Mouse (Mus musculus) neural tube, embryonic 15.5 days (tissue): ENCODE data around the gene Pklr. TPM values are rescaled to one million over a fixed set of nuclear protein-coding genes. Genes with fewer than 3 reads are reported as not detected.

Source experiments
- ATAC-seq: fragments of 200-750 bp; cut with Nextera tagmentation; 2 replicates; pipeline ENCODE4 v1.8.0; 2017; ENCODE audit warnings: mild to moderate bottlenecking, moderate TSS enrichment, moderate library complexity; ENCODE audit not compliant: low FRiP score
- H3K27ac ChIP-seq: fragments of 300-500 bp; sonication (generic); replicated peaks from 2 replicates; pipeline ENCODE4 v1.5.1; 2015; ENCODE audit warnings: mild to moderate bottlenecking, inconsistent platforms
- H3K27me3 ChIP-seq: fragments of 300-500 bp; sonication (generic); replicated peaks from 2 replicates; pipeline ENCODE4 v1.6.1; 2015; ENCODE audit warnings: inconsistent platforms
- H3K36me3 ChIP-seq: fragments of 300-500 bp; sonication (generic); 2 replicates; pipeline ENCODE4 v1.6.1; 2015; ENCODE audit warnings: inconsistent platforms
- H3K4me1 ChIP-seq: fragments of 300-500 bp; sonication (generic); 2 replicates; pipeline ENCODE4 v1.6.1; 2015; ENCODE audit warnings: inconsistent platforms
- H3K4me2 ChIP-seq: fragments of 300-500 bp; sonication (generic); 2 replicates; pipeline ENCODE4 v1.6.1; 2015; ENCODE audit warnings: inconsistent platforms, mild to moderate bottlenecking, moderate library complexity
- H3K4me3 ChIP-seq: fragments of 300-500 bp; sonication (generic); replicated peaks from 2 replicates; pipeline ENCODE4 v1.5.1; 2015; ENCODE audit warnings: mild to moderate bottlenecking, inconsistent platforms
- H3K9ac ChIP-seq: fragments of 300-500 bp; sonication (generic); replicated peaks from 2 replicates; pipeline ENCODE4 v1.6.1; 2015; ENCODE audit warnings: mild to moderate bottlenecking, inconsistent platforms
- H3K9me3 ChIP-seq: fragments of 300-500 bp; sonication (generic); replicated peaks from 2 replicates; pipeline ENCODE4 v1.6.1; 2016; ENCODE audit warnings: inconsistent platforms
- WGBS: fragments of 180-500 bp; shearing (Covaris S2); methylation state at CpG from one replicate; pipeline ENCODE4 v1.1.7; 2015; ENCODE audit warnings: mixed read lengths; 5-methylcytosine and 5-hydroxymethylcytosine counted together
- polyA plus RNA-seq: library from polyadenylated mRNA; unstranded; fragments of >200 nt; fragmentation: Nextera tagmentation; extraction: Ambion mirVana; gene quantifications from 2 replicates; pipeline ENCODE4 v1.2.1, GENCODE M21; 2015

The Pklr gene
- polyA plus RNA-seq, 1 experiment from 2014 or later = 0.06 TPM

- no peaks in the 10 kb centered on the region for H3K9me3 ChIP-seq
- no peaks in the 10 kb centered on the region for H3K36me3 ChIP-seq
- no peaks in the 10 kb centered on the region for H3K27me3 ChIP-seq
- peaks cover 7% of the 10 kb centered on the region for H3K4me1 ChIP-seq
- H3K27ac ChIP-seq = no peak overlapping the region
- no peak for ATAC-seq
- no peak overlapping the region for H3K4me3 ChIP-seq
- no peak overlapping the region for H3K9ac ChIP-seq
- WGBS = 86% methylated on average over 3 of the region's 3 CpGs
- no peak overlapping the region for H3K4me2 ChIP-seq
Observed at GRCm38 (mm10) chr3:89129908-89130307, 6.0 kb upstream of the Pklr start.

DNA sequence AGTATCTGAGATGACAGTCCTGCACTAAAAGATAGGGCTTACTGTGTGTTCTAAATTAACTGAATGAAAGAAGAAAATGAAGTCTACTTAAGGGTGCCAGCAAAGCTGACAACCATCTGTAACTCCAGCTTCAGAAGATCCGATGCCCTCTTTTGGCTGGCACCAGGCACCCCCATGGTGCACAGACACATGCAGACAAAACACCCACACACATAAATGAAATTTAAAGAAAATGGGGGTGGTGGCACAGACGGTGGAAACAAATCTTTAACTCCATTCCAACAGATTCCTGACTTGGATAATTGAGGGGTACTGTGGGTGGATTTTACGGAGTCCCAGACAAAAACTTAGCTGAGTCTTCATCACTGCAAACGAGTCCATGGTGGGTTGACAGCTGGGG, 4.1 kb upstream of the Pklr start:
- Histone ChIP-seq H3K27ac (no peak overlapping the region), H3K9me3 (no peaks in the 10 kb centered on the region), H3K36me3 (no peaks in the 10 kb centered on the region), H3K9ac (no peak overlapping the region), H3K27me3 (no peaks in the 10 kb centered on the region), H3K4me3 (peak overlapping the region; percentile 35; the same call in 1 of the 2 replicates), H3K4me1 (peaks cover 7% of the 10 kb centered on the region), H3K4me2 (peak overlapping the region; percentile 68)
- WGBS = 37% methylated on average over 4 of the region's 4 CpGs
- ATAC-seq = no peak

GRCm38 (mm10) chr3:89132285-89133062, 3.5 kb upstream of the Pklr start:
- no peaks in the 10 kb centered on the region for H3K27me3 ChIP-seq
- no peak overlapping the region for H3K27ac ChIP-seq
- peaks cover 7% of the 10 kb centered on the region for H3K4me1 ChIP-seq
- no peaks in the 10 kb centered on the region for H3K36me3 ChIP-seq
- no peaks in the 10 kb centered on the region for H3K9me3 ChIP-seq
- WGBS = 17% methylated on average over 30 of the region's 30 CpGs
- H3K4me3 ChIP-seq = peak overlapping the region; percentile 35
- peak overlapping the region; percentile 68 for H3K4me2 ChIP-seq
- peak overlapping the region; percentile 41 for H3K9ac ChIP-seq
- ATAC-seq = 0 out of 2 replicates have a peak, but pooled peaks have one; percentile 38

DNA sequence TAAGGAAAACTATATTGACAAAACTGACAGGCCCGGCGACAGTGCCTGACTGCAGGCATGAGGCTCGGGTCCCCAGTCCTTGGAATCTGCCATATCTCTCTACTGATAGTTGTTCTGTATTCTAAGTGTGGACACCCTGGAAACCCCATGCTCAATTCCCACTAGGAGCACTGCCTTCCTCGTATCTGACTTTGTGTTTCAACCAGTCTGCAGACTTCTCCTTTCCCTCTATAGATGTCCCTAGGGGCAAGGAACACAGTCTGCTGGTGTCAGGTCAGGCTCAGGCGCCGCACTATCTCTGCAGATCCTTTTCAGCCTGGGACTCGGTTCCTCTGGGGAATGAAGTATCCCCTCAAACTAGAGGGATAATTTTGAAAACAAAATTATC, 2.9 kb upstream of the Pklr start:
- 85% methylated on average over 7 of the region's 7 CpGs for WGBS
- H3K9me3 ChIP-seq = no peaks in the 10 kb centered on the region
- H3K4me2 ChIP-seq = no peak overlapping the region
- H3K27ac ChIP-seq = no peak overlapping the region
- ATAC-seq = no peak
- H3K27me3 ChIP-seq = no peaks in the 10 kb centered on the region
- peaks cover 7% of the 10 kb centered on the region for H3K4me1 ChIP-seq
- H3K4me3 ChIP-seq = no peak overlapping the region
- H3K9ac ChIP-seq = no peak overlapping the region
- H3K36me3 ChIP-seq = no peaks in the 10 kb centered on the region

DNA sequence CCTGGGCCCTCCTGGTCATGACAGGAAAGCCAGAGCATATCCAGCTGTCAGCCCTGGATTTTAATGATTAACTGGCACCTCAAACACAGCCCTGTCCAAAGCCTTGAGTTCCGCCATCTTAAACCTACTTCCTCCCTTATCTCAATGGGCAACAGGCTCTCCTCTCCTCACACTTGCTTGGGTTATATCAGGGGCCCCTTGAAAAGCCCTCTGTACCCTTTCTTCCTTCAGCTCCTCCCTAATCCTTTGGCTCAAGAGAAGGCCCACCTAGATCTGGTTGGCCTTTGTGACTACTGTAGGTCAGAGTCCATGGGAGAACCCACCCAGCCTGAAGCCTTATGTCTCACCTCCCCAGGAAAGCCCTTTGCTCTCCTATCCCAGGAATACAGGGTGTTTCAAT, 2.2 kb upstream of the Pklr start:
- no peaks in the 10 kb centered on the region for H3K9me3 ChIP-seq
- ATAC-seq = no peak
- H3K27me3 ChIP-seq = no peaks in the 10 kb centered on the region
- no peak overlapping the region for H3K4me2 ChIP-seq
- no peak overlapping the region for H3K4me3 ChIP-seq
- H3K36me3 ChIP-seq = no peaks in the 10 kb centered on the region
- H3K9ac ChIP-seq = no peak overlapping the region
- H3K4me1 ChIP-seq = peaks cover 7% of the 10 kb centered on the region
- H3K27ac ChIP-seq = no peak overlapping the region
- 100% methylated on average over 1 of the region's 1 CpGs for WGBS

DNA sequence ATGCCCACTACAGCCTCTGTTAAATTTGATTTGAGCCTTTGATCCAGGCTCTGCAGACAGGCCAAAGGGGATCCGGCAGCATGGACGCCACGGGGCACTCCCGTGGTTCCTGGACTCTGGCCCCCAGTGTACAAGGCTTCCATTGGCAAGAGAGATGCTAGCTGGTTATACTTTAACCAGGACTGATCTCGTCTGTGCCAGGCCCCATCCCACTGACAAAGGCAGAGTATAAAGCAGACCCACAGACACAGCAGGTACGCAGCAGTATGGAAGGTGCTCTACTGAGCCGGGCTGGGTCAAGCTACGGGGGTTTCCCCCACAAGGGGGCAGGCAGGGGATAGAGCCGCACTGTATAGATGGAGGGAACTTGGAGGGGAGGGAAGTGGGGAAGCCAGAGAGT, 423 bp downstream of the Pklr start:
- Histone ChIP-seq H3K9ac (no peak overlapping the region), H3K4me1 (peaks cover 7% of the 10 kb centered on the region), H3K27ac (no peak overlapping the region), H3K4me3 (no peak overlapping the region), H3K36me3 (no peaks in the 10 kb centered on the region), H3K9me3 (no peaks in the 10 kb centered on the region), H3K27me3 (no peaks in the 10 kb centered on the region), H3K4me2 (no peak overlapping the region)
- ATAC-seq = no peak
- 20% methylated on average over 9 of the region's 9 CpGs for WGBS

DNA sequence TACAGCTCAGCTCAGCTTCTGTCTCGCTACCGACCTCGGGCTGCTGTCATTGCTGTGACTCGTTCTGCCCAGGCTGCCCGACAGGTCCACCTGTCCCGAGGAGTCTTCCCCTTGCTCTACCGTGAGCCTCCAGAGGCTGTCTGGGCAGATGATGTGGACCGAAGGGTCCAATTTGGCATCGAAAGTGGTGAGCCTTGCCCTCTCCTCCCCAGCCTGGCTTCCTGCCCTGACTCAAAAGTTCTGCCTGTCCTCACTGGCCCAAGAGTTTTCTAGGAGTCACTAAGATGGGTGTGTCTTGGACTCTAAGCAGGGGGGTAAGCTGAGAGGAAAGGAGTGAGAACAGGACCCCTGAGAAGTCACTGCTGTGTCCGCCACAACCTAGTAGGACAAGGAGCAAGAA, 8.9 kb downstream of the Pklr start:
- Histone ChIP-seq H3K27me3 (peaks cover 12% of the 10 kb centered on the region; the same call in 1 of the 2 replicates), H3K4me3 (no peak overlapping the region), H3K36me3 (0 out of 2 replicates have a peak, but pooled peaks cover 5% of the 10 kb centered on the region), H3K9ac (no peak overlapping the region), H3K4me1 (no peaks in the 10 kb centered on the region), H3K4me2 (no peak overlapping the region), H3K27ac (no peak overlapping the region), H3K9me3 (no peaks in the 10 kb centered on the region)
- WGBS = 84% methylated on average over 10 of the region's 10 CpGs
- no peak for ATAC-seq

GRCm38 (mm10) chr3:89145566-89145965, 9.6 kb downstream of the Pklr start:
- Histone ChIP-seq H3K27ac (no peak overlapping the region), H3K27me3 (peaks cover 17% of the 10 kb centered on the region; the same call in 1 of the 2 replicates), H3K4me3 (no peak overlapping the region), H3K36me3 (peaks cover 13% of the 10 kb centered on the region; the same call in 1 of the 2 replicates), H3K4me2 (no peak overlapping the region), H3K9ac (no peak overlapping the region), H3K4me1 (no peaks in the 10 kb centered on the region), H3K9me3 (no peaks in the 10 kb centered on the region)
- 63% methylated on average over 8 of the region's 8 CpGs for WGBS
- no peak for ATAC-seq

DNA sequence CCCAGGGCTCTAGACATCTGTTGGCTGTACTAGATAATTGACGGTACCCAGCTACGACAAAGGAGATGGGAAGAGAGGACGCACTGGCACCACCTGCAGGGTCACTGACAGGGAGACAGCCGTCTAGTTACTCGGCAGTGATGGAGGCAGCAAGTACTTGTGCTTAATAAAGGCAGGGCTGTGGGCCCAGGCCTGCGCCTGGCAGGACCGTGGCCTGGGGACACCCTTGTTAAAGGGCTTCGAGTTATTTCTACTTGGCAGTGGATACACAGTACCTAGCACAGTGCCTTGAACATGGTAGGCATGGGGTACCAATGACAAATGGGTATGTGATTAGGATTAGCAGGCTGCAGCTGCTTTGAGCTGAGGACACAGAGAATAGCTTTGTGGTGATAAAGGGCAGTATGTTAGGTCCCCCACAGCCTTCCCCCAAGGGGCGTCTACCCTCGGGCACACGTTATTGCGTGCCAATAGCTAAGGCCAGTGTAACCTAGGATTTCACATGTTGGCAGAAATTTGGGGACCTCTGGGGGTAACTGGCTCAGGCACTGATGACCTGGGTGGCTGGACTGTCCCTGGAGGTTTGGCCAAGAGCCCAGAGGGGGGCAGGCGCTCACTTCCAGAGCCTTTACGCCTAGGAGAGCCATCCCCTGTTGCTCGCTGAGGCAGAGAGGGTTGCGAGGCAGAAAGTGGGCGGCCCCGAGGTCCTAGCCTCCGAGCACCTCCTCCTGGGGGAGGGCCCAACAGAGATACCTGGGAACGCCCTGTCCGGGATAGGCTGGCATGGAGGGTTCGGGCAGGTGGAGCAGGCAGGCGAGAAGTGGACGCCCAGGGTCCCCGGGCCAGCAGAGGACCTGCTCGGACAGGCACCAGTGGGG, 11.4 kb downstream of the Pklr start:
- Histone ChIP-seq H3K27ac (no peak overlapping the region), H3K4me1 (no peaks in the 10 kb centered on the region), H3K27me3 (peaks cover 17% of the 10 kb centered on the region; the same call in 1 of the 2 replicates), H3K4me2 (peak overlapping the region; percentile 25), H3K4me3 (no peak overlapping the region), H3K36me3 (peaks cover 22% of the 10 kb centered on the region), H3K9me3 (no peaks in the 10 kb centered on the region), H3K9ac (no peak overlapping the region)
- ATAC-seq = no peak; the same call in 1 of the 2 replicates
- WGBS = 21% methylated on average over 26 of the region's 26 CpGs

DNA sequence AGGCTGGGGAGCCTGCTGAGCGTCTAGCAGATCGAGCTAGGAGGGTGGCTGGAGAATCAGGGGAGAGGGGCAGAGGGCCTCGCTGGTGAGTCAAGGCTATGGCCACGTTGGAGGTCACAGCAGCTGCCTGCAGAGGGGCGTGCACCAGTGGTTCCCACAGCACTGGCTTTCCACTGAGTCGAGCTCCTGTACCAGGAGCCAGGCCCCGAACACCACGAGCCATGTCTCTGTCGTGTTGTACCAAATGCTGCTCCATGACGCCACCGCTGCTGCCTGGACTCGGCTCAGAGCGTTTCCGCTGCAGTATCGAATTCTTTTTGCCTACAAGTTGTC, 12.0 kb downstream of the Pklr start:
- 10% methylated on average over 15 of the region's 15 CpGs for WGBS
- Histone ChIP-seq H3K36me3 (peaks cover 26% of the 10 kb centered on the region), H3K9me3 (no peaks in the 10 kb centered on the region), H3K27ac (no peak overlapping the region), H3K27me3 (peaks cover 17% of the 10 kb centered on the region; the same call in 1 of the 2 replicates), H3K4me1 (no peaks in the 10 kb centered on the region), H3K9ac (no peak overlapping the region), H3K4me2 (peak overlapping the region; percentile 25), H3K4me3 (no peak overlapping the region)
- no peak for ATAC-seq

GRCm38 (mm10) chr3:89148567-89148966, 12.6 kb downstream of the Pklr start:
- H3K9me3 ChIP-seq = no peaks in the 10 kb centered on the region
- H3K27me3 ChIP-seq = peaks cover 17% of the 10 kb centered on the region; the same call in 1 of the 2 replicates
- ATAC-seq = no peak
- no peaks in the 10 kb centered on the region for H3K4me1 ChIP-seq
- no peak overlapping the region for H3K4me3 ChIP-seq
- no peak overlapping the region for H3K4me2 ChIP-seq
- H3K36me3 ChIP-seq = peaks cover 26% of the 10 kb centered on the region
- H3K9ac ChIP-seq = no peak overlapping the region
- H3K27ac ChIP-seq = no peak overlapping the region
- 75% methylated on average over 14 of the region's 14 CpGs for WGBS
